Mouse (Mus musculus) olfactory bulb, adult 2 months (tissue): ENCODE measurements around the gene Prkcb.

Experiments used
- CTCF ChIP-seq: fragments of 200-500 bp; IDR thresholded peaks from 2 replicates; pipeline ENCODE4 v1.5.1; 2012; ENCODE audit warnings: low read depth, mild to moderate bottlenecking, low read length, moderate library complexity; ENCODE audit not compliant: insufficient read depth
- POLR2A ChIP-seq: fragments of 200-500 bp; IDR thresholded peaks from 2 replicates; pipeline ENCODE4 v1.6.1; 2012; ENCODE audit warnings: mild to moderate bottlenecking, low read depth, low read length, moderate library complexity; ENCODE audit not compliant: insufficient read depth

GRCm38 (mm10) chr7:122393964-122394363 is 105.4 kb downstream of the Prkcb start:
- TF ChIP-seq CTCF (no peak), POLR2A (no peak)
